Mouse (Mus musculus): ENCODE results near the gene Zfp444. TPM values are rescaled to one million over a fixed set of nuclear protein-coding genes. Genes with fewer than 3 reads are reported as not detected.
"Not testable (repeated sequence)": the region's sequence is repeated elsewhere in the genome, so short reads cannot be mapped to it uniquely, and the experiment has no call there.

The Zfp444 gene
- polyA plus RNA-seq, 1 experiment from 2014 or later: 43.5 TPM

DNA sequence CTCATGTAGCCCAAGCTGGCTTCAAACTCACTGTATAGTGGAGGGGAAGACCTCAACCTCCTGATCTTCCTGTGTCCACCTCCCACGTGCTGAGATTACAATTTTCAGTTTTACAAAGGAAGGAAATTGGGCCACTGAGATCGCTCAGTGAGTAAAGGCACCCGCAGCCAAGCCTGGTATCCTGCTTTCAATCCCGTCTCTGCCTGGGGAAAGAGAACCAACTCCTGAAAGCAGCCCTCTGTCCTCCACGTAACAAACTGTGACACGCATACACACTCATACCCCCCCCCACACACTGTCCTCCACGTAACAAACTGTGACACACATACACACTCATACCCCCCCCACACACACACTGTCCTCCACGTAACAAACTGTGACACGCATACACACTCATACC lies 1.6 kb upstream of the Zfp444 start:
- no peak for ATAC-seq (ENCODE audit: insufficient number of reproducible peaks, insufficient read depth, low FRiP score, low read depth)
- Histone ChIP-seq H3K27ac (ENCODE audit: low read length) (no peak overlapping the region), H3K4me2 (replicated peaks; ENCODE audit: low read depth, low read length) (no peak overlapping the region), H3K36me3 (ENCODE audit: control insufficient read depth, insufficient read depth, low read length) (peaks cover under 1% of the 10 kb centered on the region; the same call in 1 of the 2 replicates), H3K4me3 (ENCODE audit: low read depth, low read length) (no peak overlapping the region), H3K9me3 (ENCODE audit: control insufficient read depth, low read depth, low read length) (no peaks in the 10 kb centered on the region), H3K27me3 (ENCODE audit: control insufficient read depth, insufficient read depth, low read length) (no peaks in the 10 kb centered on the region), H3K9ac (replicated peaks; ENCODE audit: low read depth, low read length) (no peak overlapping the region), H3K4me1 (ENCODE audit: control insufficient read depth, insufficient read depth, low read length) (peaks cover 7% of the 10 kb centered on the region; the same call in 1 of the 2 replicates)
- WGBS: 83% methylated on average over 9 of the region's 9 CpGs

DNA sequence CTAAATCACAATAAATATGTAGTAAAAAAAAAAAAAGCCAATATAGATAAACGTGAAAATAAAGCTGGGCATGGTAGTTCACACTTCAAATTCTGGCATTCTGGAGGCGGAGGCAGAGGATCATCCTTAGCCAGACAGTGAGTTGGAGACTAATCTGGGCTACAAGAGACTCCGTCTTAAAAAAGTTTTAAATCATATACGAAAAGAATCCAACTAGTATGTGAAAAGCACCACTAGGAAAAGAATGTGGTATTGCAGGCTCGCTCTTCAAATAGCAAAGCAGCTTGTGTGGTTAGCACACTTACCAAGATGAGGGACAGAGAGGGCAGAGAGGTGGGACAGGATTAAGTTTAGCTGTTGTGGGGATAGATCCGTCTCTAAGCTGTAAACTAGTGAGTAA lies 1.2 kb upstream of the Zfp444 start:
- Histone ChIP-seq H3K27ac (ENCODE audit: low read length) (peak overlapping the region; percentile 76; the same call in 1 of the 2 replicates), H3K4me2 (replicated peaks; ENCODE audit: low read depth, low read length) (peak overlapping the region; percentile 87), H3K36me3 (ENCODE audit: control insufficient read depth, insufficient read depth, low read length) (peaks cover 4% of the 10 kb centered on the region; the same call in 1 of the 2 replicates), H3K4me3 (ENCODE audit: low read depth, low read length) (0 out of 2 replicates have a peak overlapping the region, but pooled peaks have one; percentile 60), H3K9ac (replicated peaks; ENCODE audit: low read depth, low read length) (no peak overlapping the region), H3K4me1 (ENCODE audit: control insufficient read depth, insufficient read depth, low read length) (peaks cover 7% of the 10 kb centered on the region; the same call in 1 of the 2 replicates), H3K9me3 (ENCODE audit: control insufficient read depth, low read depth, low read length) (no peaks in the 10 kb centered on the region), H3K27me3 (ENCODE audit: control insufficient read depth, insufficient read depth, low read length) (no peaks in the 10 kb centered on the region)
- ATAC-seq (ENCODE audit: insufficient number of reproducible peaks, insufficient read depth, low FRiP score, low read depth): no peak
- 41% methylated on average over 6 of the region's 6 CpGs for WGBS

DNA sequence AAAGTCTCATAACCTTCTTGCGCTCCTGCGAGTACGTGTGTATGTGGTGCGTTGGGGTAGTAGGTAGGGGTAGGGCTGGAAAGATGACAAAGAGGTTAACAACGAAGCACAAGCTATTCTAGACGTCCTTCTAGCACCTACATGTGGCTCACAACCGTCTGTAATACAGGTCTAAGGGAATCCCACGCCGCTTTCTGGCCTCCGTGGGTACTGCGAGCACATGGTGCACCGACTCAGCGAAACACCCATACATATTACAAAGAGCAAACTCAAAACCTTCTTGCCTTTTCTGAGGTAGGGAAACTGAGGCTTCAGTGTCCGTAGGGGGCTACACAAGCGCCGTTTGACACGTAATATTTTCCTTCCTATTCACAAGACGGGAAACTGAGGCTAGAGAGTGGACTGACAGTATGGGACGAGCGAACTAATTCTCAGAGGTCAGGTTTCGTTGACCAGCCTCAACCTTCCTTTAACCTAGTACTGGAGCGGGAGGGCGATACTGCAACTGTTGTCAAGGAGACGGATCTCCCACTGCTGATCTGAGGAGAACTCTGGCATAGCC lies 501 bp upstream of the Zfp444 start:
- H3K9me3 ChIP-seq (ENCODE audit: control insufficient read depth, low read depth, low read length): no peaks in the 10 kb centered on the region
- peaks cover 7% of the 10 kb centered on the region; the same call in 1 of the 2 replicates for H3K4me1 ChIP-seq (ENCODE audit: control insufficient read depth, insufficient read depth, low read length)
- WGBS: under 1% methylated on average over 24 of the region's 24 CpGs
- H3K27me3 ChIP-seq (ENCODE audit: control insufficient read depth, insufficient read depth, low read length): no peaks in the 10 kb centered on the region
- H3K4me2 ChIP-seq (replicated peaks; ENCODE audit: low read depth, low read length): peak overlapping the region; percentile 87
- H3K36me3 ChIP-seq (ENCODE audit: control insufficient read depth, insufficient read depth, low read length): peaks cover 4% of the 10 kb centered on the region; the same call in 1 of the 2 replicates
- peak overlapping the region; percentile 60 for H3K4me3 ChIP-seq (ENCODE audit: low read depth, low read length)
- H3K27ac ChIP-seq (ENCODE audit: low read length): peak overlapping the region; percentile 76
- peak; percentile 46 for ATAC-seq (ENCODE audit: insufficient number of reproducible peaks, insufficient read depth, low FRiP score, low read depth)
- H3K9ac ChIP-seq (replicated peaks; ENCODE audit: low read depth, low read length): 0 out of 2 replicates have a peak overlapping the region, but pooled peaks have one; percentile 28

- Histone ChIP-seq H3K9me3 (ENCODE audit: control insufficient read depth, low read depth, low read length) (no peaks in the 10 kb centered on the region), H3K9ac (replicated peaks; ENCODE audit: low read depth, low read length) (peak overlapping the region; percentile 64), H3K4me1 (ENCODE audit: control insufficient read depth, insufficient read depth, low read length) (peaks cover 7% of the 10 kb centered on the region; the same call in 1 of the 2 replicates), H3K4me3 (ENCODE audit: low read depth, low read length) (peak overlapping the region; percentile 60), H3K36me3 (ENCODE audit: control insufficient read depth, insufficient read depth, low read length) (peaks cover 4% of the 10 kb centered on the region; the same call in 1 of the 2 replicates), H3K27me3 (ENCODE audit: control insufficient read depth, insufficient read depth, low read length) (no peaks in the 10 kb centered on the region), H3K4me2 (replicated peaks; ENCODE audit: low read depth, low read length) (peak overlapping the region; percentile 62), H3K27ac (ENCODE audit: low read length) (peak overlapping the region; percentile 63; the same call in 1 of the 2 replicates)
- 0% methylated on average over 28 of the region's 28 CpGs for WGBS
- 0 out of 2 replicates have a peak, but pooled peaks have one; percentile 11 for ATAC-seq (ENCODE audit: insufficient number of reproducible peaks, insufficient read depth, low FRiP score, low read depth)
These were observed 733 bp downstream of the Zfp444 start for GRCm38 (mm10) chr7:6172674-6173244.

DNA sequence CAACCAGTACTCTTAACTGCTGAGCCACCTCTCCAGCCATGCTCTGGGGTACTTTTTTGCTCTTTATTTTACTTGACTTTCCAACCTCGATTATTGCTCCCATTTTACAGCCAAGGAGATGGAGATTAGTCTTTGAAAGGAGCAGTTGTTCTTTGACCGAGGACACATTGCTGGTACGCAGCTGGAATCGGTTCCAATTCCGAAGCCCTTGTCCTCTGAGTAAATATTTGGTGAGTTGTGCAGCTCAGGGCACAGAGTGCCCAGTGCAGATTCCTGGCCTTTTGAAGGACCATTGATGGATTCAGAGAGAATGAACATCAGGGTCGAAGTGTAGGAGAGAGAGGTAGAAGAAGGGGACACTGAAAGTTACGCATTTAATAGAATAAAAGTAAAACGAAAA lies 1.8 kb downstream of the Zfp444 start:
- Histone ChIP-seq H3K27me3 (ENCODE audit: control insufficient read depth, insufficient read depth, low read length) (no peaks in the 10 kb centered on the region), H3K4me2 (replicated peaks; ENCODE audit: low read depth, low read length) (no peak overlapping the region), H3K9me3 (ENCODE audit: control insufficient read depth, low read depth, low read length) (no peaks in the 10 kb centered on the region), H3K36me3 (ENCODE audit: control insufficient read depth, insufficient read depth, low read length) (peaks cover 13% of the 10 kb centered on the region; the same call in 1 of the 2 replicates), H3K27ac (ENCODE audit: low read length) (no peak overlapping the region), H3K9ac (replicated peaks; ENCODE audit: low read depth, low read length) (no peak overlapping the region), H3K4me3 (ENCODE audit: low read depth, low read length) (0 out of 2 replicates have a peak overlapping the region, but pooled peaks have one; percentile 60), H3K4me1 (ENCODE audit: control insufficient read depth, insufficient read depth, low read length) (peaks cover 7% of the 10 kb centered on the region; the same call in 1 of the 2 replicates)
- no peak for ATAC-seq (ENCODE audit: insufficient number of reproducible peaks, insufficient read depth, low FRiP score, low read depth)
- 78% methylated on average over 8 of the region's 8 CpGs for WGBS

DNA sequence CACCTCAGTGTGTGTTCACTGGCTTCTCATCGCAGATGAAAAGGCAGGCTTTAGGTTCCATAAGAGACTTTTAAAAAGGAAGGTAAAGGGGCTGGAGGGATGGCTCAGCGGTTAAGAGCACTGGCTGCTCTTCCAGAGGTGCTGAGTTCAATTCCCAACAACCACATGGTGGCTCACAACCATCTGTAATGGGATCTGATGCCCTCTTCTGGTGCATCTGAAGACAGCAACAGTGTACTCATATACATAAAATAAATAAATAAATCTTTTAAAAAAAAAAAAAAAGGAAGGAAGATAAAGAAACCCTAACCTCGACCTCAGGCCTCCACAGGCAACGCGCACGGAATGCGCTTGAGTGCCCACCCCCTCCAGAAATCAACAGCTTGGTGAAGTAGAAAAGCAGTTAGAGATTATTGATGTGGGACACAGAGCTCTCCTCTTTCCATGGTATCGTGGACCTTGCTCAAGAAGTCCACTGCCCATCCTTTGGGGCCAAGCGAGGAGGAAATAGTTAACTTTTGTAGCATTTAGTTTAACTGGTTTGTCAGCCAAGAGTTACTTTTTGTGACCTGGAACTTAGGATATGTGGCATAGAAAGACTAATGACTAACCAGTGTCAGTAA lies 2.5 kb downstream of the Zfp444 start:
- H3K9me3 ChIP-seq (ENCODE audit: control insufficient read depth, low read depth, low read length); H3K27me3 ChIP-seq (ENCODE audit: control insufficient read depth, insufficient read depth, low read length); ATAC-seq (ENCODE audit: insufficient number of reproducible peaks, insufficient read depth, low FRiP score, low read depth); H3K27ac ChIP-seq (ENCODE audit: low read length); H3K4me2 ChIP-seq (replicated peaks; ENCODE audit: low read depth, low read length); H3K9ac ChIP-seq (replicated peaks; ENCODE audit: low read depth, low read length); H3K4me3 ChIP-seq (ENCODE audit: low read depth, low read length); H3K4me1 ChIP-seq (ENCODE audit: control insufficient read depth, insufficient read depth, low read length): not testable (repeated sequence)
- peaks cover 13% of the 10 kb centered on the region; the same call in 1 of the 2 replicates for H3K36me3 ChIP-seq (ENCODE audit: control insufficient read depth, insufficient read depth, low read length)
- 77% methylated on average over 9 of the region's 9 CpGs for WGBS

GRCm38 (mm10) chr7:6179013-6179412 lies 7.0 kb downstream of the Zfp444 start:
- H3K36me3 ChIP-seq (ENCODE audit: control insufficient read depth, insufficient read depth, low read length): peaks cover 18% of the 10 kb centered on the region; the same call in 1 of the 2 replicates
- no peak overlapping the region for H3K4me2 ChIP-seq (replicated peaks; ENCODE audit: low read depth, low read length)
- no peak for ATAC-seq (ENCODE audit: insufficient number of reproducible peaks, insufficient read depth, low FRiP score, low read depth)
- no peak overlapping the region for H3K27ac ChIP-seq (ENCODE audit: low read length)
- H3K4me1 ChIP-seq (ENCODE audit: control insufficient read depth, insufficient read depth, low read length): no peaks in the 10 kb centered on the region
- no peaks in the 10 kb centered on the region for H3K27me3 ChIP-seq (ENCODE audit: control insufficient read depth, insufficient read depth, low read length)
- H3K4me3 ChIP-seq (ENCODE audit: low read depth, low read length): no peak overlapping the region
- no peak overlapping the region for H3K9ac ChIP-seq (replicated peaks; ENCODE audit: low read depth, low read length)
- no peaks in the 10 kb centered on the region for H3K9me3 ChIP-seq (ENCODE audit: control insufficient read depth, low read depth, low read length)

DNA sequence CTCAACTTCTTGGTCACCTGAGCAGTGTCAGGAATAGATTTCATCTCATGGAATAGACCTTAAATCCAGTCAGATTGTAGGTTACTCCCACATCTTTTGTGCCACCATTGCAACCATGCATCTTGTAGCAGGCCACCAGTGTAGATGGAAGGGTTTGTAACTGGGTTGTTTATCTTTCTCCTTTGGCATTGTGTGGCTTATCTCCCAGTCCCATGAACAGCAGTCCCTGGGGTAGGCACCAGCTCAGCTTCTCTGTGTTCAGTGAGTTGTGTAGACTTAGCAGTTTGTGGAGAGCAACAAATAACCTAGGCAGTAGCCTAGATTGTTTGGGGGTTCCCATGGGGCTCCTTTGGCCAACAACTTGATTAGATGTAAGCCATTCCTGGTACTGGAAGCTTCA lies 10.9 kb downstream of the Zfp444 start:
- Histone ChIP-seq H3K27ac (ENCODE audit: low read length) (no peak overlapping the region), H3K27me3 (ENCODE audit: control insufficient read depth, insufficient read depth, low read length) (no peaks in the 10 kb centered on the region), H3K4me3 (ENCODE audit: low read depth, low read length) (no peak overlapping the region), H3K9ac (replicated peaks; ENCODE audit: low read depth, low read length) (no peak overlapping the region), H3K4me1 (ENCODE audit: control insufficient read depth, insufficient read depth, low read length) (no peaks in the 10 kb centered on the region), H3K36me3 (ENCODE audit: control insufficient read depth, insufficient read depth, low read length) (peaks cover 36% of the 10 kb centered on the region), H3K4me2 (replicated peaks; ENCODE audit: low read depth, low read length) (no peak overlapping the region), H3K9me3 (ENCODE audit: control insufficient read depth, low read depth, low read length) (no peaks in the 10 kb centered on the region)
- ATAC-seq (ENCODE audit: insufficient number of reproducible peaks, insufficient read depth, low FRiP score, low read depth): no peak

Measured in stomach, embryonic 14.5 days (tissue).